Mouse (Mus musculus) intestine, postnatal 0 days (tissue): ENCODE results near the gene Fam89b. TPM values are rescaled to one million over a fixed set of nuclear protein-coding genes. Genes with fewer than 3 reads are reported as not detected.
"Not testable (repeated sequence)": the region's sequence is repeated elsewhere in the genome, so short reads cannot be mapped to it uniquely, and the experiment has no call there.

Source experiments
- ATAC-seq: fragments of 200-750 bp; cut with Nextera tagmentation; 2 replicates; pipeline ENCODE4 v1.8.0; 2017; ENCODE audit warnings: mild to moderate bottlenecking, moderate TSS enrichment, moderate library complexity
- H3K27ac ChIP-seq: fragments of 300-500 bp; sonication (generic); 2 replicates; pipeline ENCODE4 v1.5.1; 2014; ENCODE audit warnings: mild to moderate bottlenecking, low read depth, low read length, moderate library complexity
- H3K27me3 ChIP-seq: fragments of 300-500 bp; sonication (generic); replicated peaks from 2 replicates; pipeline ENCODE4 v1.6.1; 2014; ENCODE audit warnings: low read length, mixed read lengths; ENCODE audit not compliant: control insufficient read depth, insufficient read depth
- H3K36me3 ChIP-seq: fragments of 300-500 bp; sonication (generic); 2 replicates; pipeline ENCODE4 v1.6.1; 2014; ENCODE audit warnings: mild to moderate bottlenecking, moderate library complexity; ENCODE audit not compliant: control insufficient read depth, insufficient read depth
- H3K4me1 ChIP-seq: fragments of 300-500 bp; sonication (generic); replicated peaks from 2 replicates; pipeline ENCODE4 v1.6.1; 2014; ENCODE audit warnings: antibody characterized with exemption, low read length, mixed read lengths; ENCODE audit not compliant: control insufficient read depth, insufficient read depth
- H3K4me2 ChIP-seq: fragments of 300-500 bp; sonication (generic); replicated peaks from 2 replicates; pipeline ENCODE4 v1.6.1; 2014; ENCODE audit warnings: low read depth, mild to moderate bottlenecking, moderate library complexity
- H3K4me3 ChIP-seq: fragments of 300-500 bp; sonication (generic); 2 replicates; pipeline ENCODE4 v1.5.1; 2014; ENCODE audit warnings: low read depth, low read length
- H3K9ac ChIP-seq: fragments of 300-500 bp; sonication (generic); 2 replicates; pipeline ENCODE4 v1.6.1; 2014; ENCODE audit warnings: mild to moderate bottlenecking, low read depth, low read length
- H3K9me3 ChIP-seq: fragments of 300-500 bp; sonication (generic); 2 replicates; pipeline ENCODE4 v1.6.1; 2016; ENCODE audit warnings: mixed run types; ENCODE audit not compliant: control insufficient read depth
- CTCF ChIP-seq: sonication (generic); IDR thresholded peaks from 2 replicates; pipeline ENCODE4 v1.5.1; 2016; ENCODE audit warnings: low read depth, mild to moderate bottlenecking, control low read depth, antibody characterized with exemption, moderate library complexity
- WGBS: fragments of 180-500 bp; shearing (Covaris S2); extraction: QIAGEN DNeasy Blood & Tissue Kit; methylation state at CpG from one replicate; pipeline ENCODE4 v1.1.7; 2014; 5-methylcytosine and 5-hydroxymethylcytosine counted together
- polyA plus RNA-seq: library from polyadenylated mRNA; unstranded; fragments of >200 nt; fragmentation: Nextera tagmentation; extraction: Ambion mirVana; gene quantifications from 2 replicates; pipeline ENCODE4 v1.2.1, GENCODE M21; 2015

Gene Fam89b
- polyA plus RNA-seq, 1 experiment from 2014 or later: 48.9 TPM

GRCm38 (mm10) chr19:5688200-5689087 lies 41.0 kb downstream of the Fam89b start, which contains the start of the genes Map3k11 and Pcnx3:
Gene Map3k11 (plus strand): TSS chr19:5688742.
Gene Pcnx3 (minus strand): TSS chr19:5688908.
- Histone ChIP-seq H3K36me3 (peaks cover 53% of the 10 kb centered on the region), H3K9me3 (no peaks in the 10 kb centered on the region), H3K4me3 (peak within 1 kb of the TSS; percentile 84), H3K27me3 (no peaks in the 10 kb centered on the region), H3K9ac (peak within 1 kb of the TSS; percentile 87), H3K4me2 (peak within 1 kb of the TSS; percentile 99), H3K4me1 (peaks cover 16% of the 10 kb centered on the region), H3K27ac (peak within 1 kb of the TSS; percentile 97)
- ATAC-seq: peak; percentile 88
- WGBS: under 1% methylated on average over 68 of the region's 69 CpGs
- TF ChIP-seq CTCF: peak; percentile 46

- H3K4me1 ChIP-seq: peaks cover 16% of the 10 kb centered on the region
- no peak for TF ChIP-seq CTCF
- H3K4me2 ChIP-seq: peak overlapping the region; percentile 99
- H3K4me3 ChIP-seq: peak overlapping the region; percentile 84
- H3K9ac ChIP-seq: peak overlapping the region; percentile 87
- no peak for ATAC-seq
- H3K36me3 ChIP-seq: peaks cover 54% of the 10 kb centered on the region
- 14% methylated on average over 9 of the region's 9 CpGs for WGBS
- H3K27me3 ChIP-seq: no peaks in the 10 kb centered on the region
- H3K27ac ChIP-seq: peak overlapping the region; percentile 97; the same call in 1 of the 2 replicates
- no peaks in the 10 kb centered on the region for H3K9me3 ChIP-seq
Observed at GRCm38 (mm10) chr19:5687738-5688137, 41.7 kb downstream of the Fam89b start.

- H3K9ac ChIP-seq, ATAC-seq, H3K4me3 ChIP-seq, H3K27me3 ChIP-seq, H3K27ac ChIP-seq, H3K4me2 ChIP-seq, H3K9me3 ChIP-seq: not testable (repeated sequence)
- Histone ChIP-seq H3K4me1 (peaks cover 12% of the 10 kb centered on the region; the same call in 1 of the 2 replicates), H3K36me3 (peaks cover 54% of the 10 kb centered on the region)
- WGBS: 88% methylated on average over 11 of the region's 12 CpGs
Observed at GRCm38 (mm10) chr19:5686954-5687353, 42.5 kb downstream of the Fam89b start.

GRCm38 (mm10) chr19:5686437-5686836 lies 43.0 kb downstream of the Fam89b start:
- Histone ChIP-seq H3K4me3 (no peak overlapping the region), H3K9ac (no peak overlapping the region), H3K27me3 (no peaks in the 10 kb centered on the region), H3K27ac (no peak overlapping the region), H3K4me2 (no peak overlapping the region), H3K36me3 (peaks cover 55% of the 10 kb centered on the region), H3K9me3 (no peaks in the 10 kb centered on the region), H3K4me1 (peaks cover 11% of the 10 kb centered on the region; the same call in 1 of the 2 replicates)
- no peak for ATAC-seq
- WGBS: 80% methylated on average over 13 of the region's 13 CpGs
- no peak for TF ChIP-seq CTCF

GRCm38 (mm10) chr19:5685861-5686260 lies 43.6 kb downstream of the Fam89b start:
- Histone ChIP-seq H3K4me2 (no peak overlapping the region), H3K9me3 (no peaks in the 10 kb centered on the region), H3K4me1 (peaks cover 7% of the 10 kb centered on the region; the same call in 1 of the 2 replicates), H3K27me3 (no peaks in the 10 kb centered on the region), H3K27ac (no peak overlapping the region), H3K4me3 (no peak overlapping the region), H3K36me3 (peaks cover 61% of the 10 kb centered on the region), H3K9ac (no peak overlapping the region)
- ATAC-seq: no peak
- no peak for TF ChIP-seq CTCF
- 96% methylated on average over 11 of the region's 11 CpGs for WGBS

- H3K27ac ChIP-seq: no peak overlapping the region
- ATAC-seq: no peak
- no peak for TF ChIP-seq CTCF
- no peaks in the 10 kb centered on the region for H3K27me3 ChIP-seq
- no peak overlapping the region for H3K9ac ChIP-seq
- peaks cover 65% of the 10 kb centered on the region for H3K36me3 ChIP-seq
- H3K4me1 ChIP-seq: peaks cover 7% of the 10 kb centered on the region; the same call in 1 of the 2 replicates
- H3K4me2 ChIP-seq: no peak overlapping the region
- no peak overlapping the region for H3K4me3 ChIP-seq
- H3K9me3 ChIP-seq: no peaks in the 10 kb centered on the region
- WGBS: 96% methylated on average over 19 of the region's 19 CpGs
Observed at GRCm38 (mm10) chr19:5685431-5685830, 44.0 kb downstream of the Fam89b start.
